Mouse (Mus musculus) intestine, embryonic 16.5 days (tissue): ENCODE data around the gene Psd4. TPM values are rescaled to one million over a fixed set of nuclear protein-coding genes. Genes with fewer than 3 reads are reported as not detected.

ENCODE experiments used
- ATAC-seq: fragments of 200-750 bp; cut with Nextera tagmentation; 2 replicates; pipeline ENCODE4 v1.8.0; 2017; ENCODE audit warnings: moderate TSS enrichment, moderate library complexity
- H3K27ac ChIP-seq: fragments of 300-500 bp; sonication (generic); 2 replicates; pipeline ENCODE4 v1.5.1; 2014; ENCODE audit warnings: mild to moderate bottlenecking, low read length
- H3K27me3 ChIP-seq: fragments of 300-500 bp; sonication (generic); replicated peaks from 2 replicates; pipeline ENCODE4 v1.6.1; 2014; ENCODE audit warnings: low read length, control low read depth, mixed read lengths; ENCODE audit not compliant: control insufficient read depth, insufficient read depth
- H3K36me3 ChIP-seq: fragments of 300-500 bp; sonication (generic); 2 replicates; pipeline ENCODE4 v1.6.1; 2014; ENCODE audit warnings: low read length, control low read depth; ENCODE audit not compliant: control insufficient read depth, insufficient read depth
- H3K4me1 ChIP-seq: fragments of 300-500 bp; sonication (generic); 2 replicates; pipeline ENCODE4 v1.6.1; 2014; ENCODE audit warnings: low read length, control low read depth, mixed read lengths; ENCODE audit not compliant: control insufficient read depth, insufficient read depth
- H3K4me2 ChIP-seq: fragments of 300-500 bp; sonication (generic); 2 replicates; pipeline ENCODE4 v1.6.1; 2014; ENCODE audit warnings: low read depth, low read length, control low read depth
- H3K4me3 ChIP-seq: fragments of 300-500 bp; sonication (generic); 2 replicates; pipeline ENCODE4 v1.5.1; 2014; ENCODE audit warnings: mild to moderate bottlenecking, low read length
- H3K9ac ChIP-seq: fragments of 300-500 bp; sonication (generic); 2 replicates; pipeline ENCODE4 v1.6.1; 2014; ENCODE audit warnings: low read depth, low read length
- H3K9me3 ChIP-seq: fragments of 300-500 bp; sonication (generic); 2 replicates; pipeline ENCODE4 v1.6.1; 2016; ENCODE audit warnings: low read length, control low read depth; ENCODE audit not compliant: control insufficient read depth
- WGBS: fragments of 180-500 bp; shearing (Covaris S2); extraction: QIAGEN DNeasy Blood & Tissue Kit; methylation state at CpG from one replicate; pipeline ENCODE4 v1.1.7; 2014; 5-methylcytosine and 5-hydroxymethylcytosine counted together
- polyA plus RNA-seq: library from polyadenylated mRNA; unstranded; fragments of >200 nt; fragmentation: Nextera tagmentation; extraction: Ambion mirVana; gene quantifications from 2 replicates; pipeline ENCODE4 v1.2.1, GENCODE M21; 2015

Psd4 gene
- 6.1 and 7.2 TPM in 2 replicates for polyA plus RNA-seq

- Histone ChIP-seq H3K36me3 (no peaks in the 10 kb centered on the region), H3K4me3 (peak within 1 kb of the TSS; percentile 46), H3K4me1 (peaks cover 5% of the 10 kb centered on the region; the same call in 1 of the 2 replicates), H3K9ac (peak within 1 kb of the TSS; percentile 65), H3K27me3 (no peaks in the 10 kb centered on the region), H3K9me3 (no peaks in the 10 kb centered on the region), H3K27ac (no peak within 1 kb of the TSS; the same call in 1 of the 2 replicates), H3K4me2 (peak within 1 kb of the TSS; percentile 76)
- 3% methylated on average over 47 of the region's 47 CpGs for WGBS
- peak; percentile 100 for ATAC-seq
Observed at GRCm38 (mm10) chr2:24367030-24367894, at the start of gene Psd4. Gene Psd4 (plus strand): TSS chr2:24367580.

- Histone ChIP-seq H3K9ac (no peak overlapping the region), H3K4me2 (no peak overlapping the region), H3K36me3 (no peaks in the 10 kb centered on the region), H3K4me3 (no peak overlapping the region), H3K9me3 (no peaks in the 10 kb centered on the region), H3K4me1 (no peaks in the 10 kb centered on the region), H3K27me3 (no peaks in the 10 kb centered on the region), H3K27ac (no peak overlapping the region)
- WGBS: 69% methylated on average over 4 of the region's 4 CpGs
- ATAC-seq: peak; percentile 42; the same call in 1 of the 2 replicates
Observed at GRCm38 (mm10) chr2:24317919-24318598, 49.3 kb upstream of the Psd4 start.

GRCm38 (mm10) chr2:24335333-24335732 lies 32.0 kb upstream of the Psd4 start:
- peak overlapping the region; percentile 9; the same call in 1 of the 2 replicates for H3K27ac ChIP-seq
- 44% methylated on average over 3 of the region's 3 CpGs for WGBS
- no peaks in the 10 kb centered on the region for H3K36me3 ChIP-seq
- peaks cover 5% of the 10 kb centered on the region; the same call in 1 of the 2 replicates for H3K4me1 ChIP-seq
- no peaks in the 10 kb centered on the region for H3K9me3 ChIP-seq
- H3K27me3 ChIP-seq: no peaks in the 10 kb centered on the region
- H3K4me3 ChIP-seq: no peak overlapping the region
- ATAC-seq: peak; percentile 84
- no peak overlapping the region for H3K9ac ChIP-seq
- no peak overlapping the region for H3K4me2 ChIP-seq

GRCm38 (mm10) chr2:24336545-24336944 lies 30.8 kb upstream of the Psd4 start, which contains the start of gene Il1rn:
Gene Il1rn (plus strand): TSS chr2:24336853.
- WGBS: 71% methylated on average over 2 of the region's 2 CpGs
- Histone ChIP-seq H3K4me3 (no peak within 1 kb of the TSS), H3K9me3 (no peaks in the 10 kb centered on the region), H3K4me2 (no peak within 1 kb of the TSS), H3K36me3 (no peaks in the 10 kb centered on the region), H3K27ac (no peak within 1 kb of the TSS), H3K27me3 (no peaks in the 10 kb centered on the region), H3K4me1 (peaks cover 5% of the 10 kb centered on the region; the same call in 1 of the 2 replicates), H3K9ac (no peak within 1 kb of the TSS)
- ATAC-seq: 0 out of 2 replicates have a peak, but pooled peaks have one; percentile 48

GRCm38 (mm10) chr2:24341395-24341885 lies 25.9 kb upstream of the Psd4 start:
- H3K27ac ChIP-seq: no peak overlapping the region
- no peaks in the 10 kb centered on the region for H3K9me3 ChIP-seq
- no peak overlapping the region for H3K4me2 ChIP-seq
- no peak overlapping the region for H3K4me3 ChIP-seq
- H3K4me1 ChIP-seq: no peaks in the 10 kb centered on the region
- no peaks in the 10 kb centered on the region for H3K27me3 ChIP-seq
- 73% methylated on average over 3 of the region's 3 CpGs for WGBS
- no peak overlapping the region for H3K9ac ChIP-seq
- no peak for ATAC-seq
- H3K36me3 ChIP-seq: no peaks in the 10 kb centered on the region

GRCm38 (mm10) chr2:24344619-24345018 lies 22.8 kb upstream of the Psd4 start:
- Histone ChIP-seq H3K9ac (no peak overlapping the region), H3K9me3 (no peaks in the 10 kb centered on the region), H3K4me1 (no peaks in the 10 kb centered on the region), H3K27ac (no peak overlapping the region), H3K36me3 (no peaks in the 10 kb centered on the region), H3K27me3 (no peaks in the 10 kb centered on the region), H3K4me3 (no peak overlapping the region), H3K4me2 (no peak overlapping the region)
- 50% methylated on average over 4 of the region's 4 CpGs for WGBS
- no peak for ATAC-seq

GRCm38 (mm10) chr2:24345056-24345455 lies 22.3 kb upstream of the Psd4 start:
- Histone ChIP-seq H3K36me3 (no peaks in the 10 kb centered on the region), H3K27me3 (no peaks in the 10 kb centered on the region), H3K4me1 (no peaks in the 10 kb centered on the region), H3K4me2 (no peak overlapping the region), H3K4me3 (no peak overlapping the region), H3K27ac (no peak overlapping the region), H3K9me3 (no peaks in the 10 kb centered on the region), H3K9ac (no peak overlapping the region)
- ATAC-seq: no peak
- 74% methylated on average over 8 of the region's 8 CpGs for WGBS

GRCm38 (mm10) chr2:24347926-24348325 lies 19.5 kb upstream of the Psd4 start:
- no peaks in the 10 kb centered on the region for H3K36me3 ChIP-seq
- H3K27ac ChIP-seq: no peak overlapping the region
- no peaks in the 10 kb centered on the region for H3K9me3 ChIP-seq
- 79% methylated on average over 1 of the region's 1 CpGs for WGBS
- ATAC-seq: no peak
- H3K27me3 ChIP-seq: no peaks in the 10 kb centered on the region
- H3K4me1 ChIP-seq: no peaks in the 10 kb centered on the region
- no peak overlapping the region for H3K4me2 ChIP-seq
- no peak overlapping the region for H3K4me3 ChIP-seq
- no peak overlapping the region for H3K9ac ChIP-seq

GRCm38 (mm10) chr2:24351159-24351558 lies 16.2 kb upstream of the Psd4 start:
- Histone ChIP-seq H3K27ac (no peak overlapping the region), H3K4me3 (no peak overlapping the region), H3K4me1 (no peaks in the 10 kb centered on the region), H3K36me3 (no peaks in the 10 kb centered on the region), H3K27me3 (no peaks in the 10 kb centered on the region), H3K9me3 (no peaks in the 10 kb centered on the region), H3K4me2 (no peak overlapping the region), H3K9ac (no peak overlapping the region)
- 67% methylated on average over 2 of the region's 2 CpGs for WGBS
- no peak for ATAC-seq
